Mouse (Mus musculus) liver, embryonic 16.5 days (tissue): ENCODE results near the gene Ttyh1. TPM values are rescaled to one million over a fixed set of nuclear protein-coding genes. Genes with fewer than 3 reads are reported as not detected.
"Not testable (repeated sequence)": the region's sequence is repeated elsewhere in the genome, so short reads cannot be mapped to it uniquely, and the experiment has no call there.

Source experiments
- ATAC-seq: fragments of 200-750 bp; cut with Nextera tagmentation; 2 replicates; pipeline ENCODE4 v1.8.0; 2017; ENCODE audit warnings: low read depth, mild to moderate bottlenecking, moderate number of reproducible peaks, moderate library complexity
- H3K27ac ChIP-seq: fragments of 300-500 bp; sonication (generic); 2 replicates; pipeline ENCODE4 v1.5.1; 2014; ENCODE audit warnings: mild to moderate bottlenecking, low read length
- H3K27me3 ChIP-seq: fragments of 300-500 bp; sonication (generic); 2 replicates; pipeline ENCODE4 v1.6.1; 2014; ENCODE audit warnings: low read depth, low read length, mixed read lengths; ENCODE audit not compliant: control insufficient read depth, insufficient read depth
- H3K36me3 ChIP-seq: fragments of 300-500 bp; sonication (generic); 2 replicates; pipeline ENCODE4 v1.6.1; 2014; ENCODE audit warnings: mild to moderate bottlenecking; ENCODE audit not compliant: control insufficient read depth, insufficient read depth
- H3K4me1 ChIP-seq: fragments of 300-500 bp; sonication (generic); 2 replicates; pipeline ENCODE4 v1.6.1; 2014; ENCODE audit warnings: low read depth, low read length, mixed read lengths; ENCODE audit not compliant: control insufficient read depth
- H3K4me2 ChIP-seq: fragments of 300-500 bp; sonication (generic); 2 replicates; pipeline ENCODE4 v1.6.1; 2014; ENCODE audit warnings: low read depth, low read length, mixed read lengths
- H3K4me3 ChIP-seq: fragments of 300-500 bp; sonication (generic); 2 replicates; pipeline ENCODE4 v1.5.1; 2014; ENCODE audit warnings: low read depth, mild to moderate bottlenecking, low read length
- H3K9ac ChIP-seq: fragments of 300-500 bp; sonication (generic); 2 replicates; pipeline ENCODE4 v1.6.1; 2014; ENCODE audit warnings: low read depth, low read length
- H3K9me3 ChIP-seq: fragments of 300-500 bp; sonication (generic); replicated peaks from 2 replicates; pipeline ENCODE4 v1.6.1; 2016; ENCODE audit warnings: low read length; ENCODE audit not compliant: control insufficient read depth
- whole genome bisulfite sequencing: fragments of 180-500 bp; shearing (Covaris S2); extraction: QIAGEN DNeasy Blood & Tissue Kit; methylation state at CpG from one replicate; pipeline ENCODE4 v1.1.7; 2014; ENCODE audit not compliant: insufficient replicate concordance; 5-methylcytosine and 5-hydroxymethylcytosine counted together
- polyA plus RNA-seq: library from polyadenylated mRNA; unstranded; fragments of >200 nt; fragmentation: Nextera tagmentation; extraction: Ambion mirVana; gene quantifications from 2 replicates; pipeline ENCODE4 v1.2.1, GENCODE M21; 2015

Ttyh1 gene
- polyA plus RNA-seq, 1 experiment from 2014 or later: 0.50 TPM

DNA sequence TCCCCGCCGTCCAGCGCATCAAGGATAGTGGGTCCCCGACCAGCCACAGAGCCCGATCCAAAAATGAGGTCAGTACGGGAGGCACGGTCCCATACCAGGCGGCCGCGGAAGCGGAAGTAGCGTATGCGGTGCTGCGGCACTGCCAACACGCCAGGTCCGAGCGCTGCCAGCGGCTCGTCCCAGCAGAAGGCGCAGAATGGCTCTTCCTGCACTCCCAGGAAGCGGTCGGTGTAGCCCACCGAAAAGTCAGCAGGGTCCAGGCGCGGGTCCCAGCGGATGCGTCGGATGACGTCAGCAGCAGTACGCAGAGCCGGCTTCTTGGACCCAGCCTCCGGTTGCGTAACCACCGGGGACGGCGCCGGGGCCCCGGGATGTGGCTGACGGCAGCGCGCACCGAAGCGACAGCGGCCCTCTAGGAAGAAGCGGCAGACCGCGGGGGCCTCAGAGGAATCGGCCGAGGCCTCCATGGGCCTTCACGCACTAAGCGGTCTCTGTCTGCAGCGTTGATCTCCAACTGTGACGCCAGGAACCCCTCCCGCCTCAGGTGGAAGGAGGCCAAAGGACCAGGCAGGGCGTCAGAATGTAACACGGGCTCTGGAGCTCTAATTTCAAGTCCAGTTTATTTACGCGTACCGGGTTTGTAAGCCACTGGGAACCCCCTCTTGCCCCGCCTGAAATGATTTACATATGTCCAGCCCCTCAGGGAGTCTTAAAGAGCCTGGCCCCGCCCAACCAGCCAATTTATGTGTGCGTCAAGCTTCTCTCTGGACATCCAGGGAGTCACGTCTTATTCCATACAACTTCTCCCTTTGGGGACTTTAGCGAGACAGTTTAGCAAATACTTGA is 30.2 kb downstream of the Ttyh1 start:
- Histone ChIP-seq H3K4me1 (peaks cover 43% of the 10 kb centered on the region), H3K27me3 (peaks cover 4% of the 10 kb centered on the region; the same call in 1 of the 2 replicates), H3K27ac (peak overlapping the region; percentile 97), H3K9me3 (no peaks in the 10 kb centered on the region), H3K4me3 (peak overlapping the region; percentile 88), H3K36me3 (peaks cover 32% of the 10 kb centered on the region), H3K9ac (peak overlapping the region; percentile 88), H3K4me2 (peak overlapping the region; percentile 97)
- peak; percentile 72 for ATAC-seq
- under 1% methylated on average over 64 of the region's 64 CpGs for WGBS

DNA sequence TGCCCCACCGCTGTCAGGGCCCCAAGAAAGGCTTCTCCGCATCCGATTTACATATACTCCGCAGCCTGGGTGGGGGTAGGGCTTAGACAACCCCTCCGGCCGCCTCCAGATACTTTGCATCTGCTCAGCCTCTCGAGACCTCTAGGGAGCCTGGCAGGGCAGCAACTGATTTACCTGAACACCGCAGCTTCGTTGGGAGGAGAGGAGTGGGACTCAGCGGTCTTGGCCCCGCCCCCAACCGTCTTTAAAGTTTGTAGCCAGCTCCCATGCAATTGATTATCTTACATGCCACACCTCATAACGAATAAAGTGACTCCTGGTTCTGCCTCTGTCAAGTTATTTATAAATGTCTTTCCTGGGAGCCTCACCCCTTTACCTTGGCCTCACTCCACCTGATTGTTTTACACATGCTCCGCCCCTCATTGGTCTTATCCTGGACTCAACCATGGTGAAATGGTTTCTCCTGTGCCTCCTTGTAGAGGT is 30.9 kb downstream of the Ttyh1 start, which contains the start of gene Leng9:
Gene Leng9 (minus strand): TSS at position 316 of the 483 bp plus-strand sequence.
- peak within 1 kb of the TSS; percentile 97 for H3K27ac ChIP-seq
- H3K4me1 ChIP-seq: peaks cover 43% of the 10 kb centered on the region
- ATAC-seq: peak; percentile 4
- peak within 1 kb of the TSS; percentile 88 for H3K4me3 ChIP-seq
- peaks cover 25% of the 10 kb centered on the region for H3K36me3 ChIP-seq
- H3K27me3 ChIP-seq: peaks cover 4% of the 10 kb centered on the region; the same call in 1 of the 2 replicates
- peak within 1 kb of the TSS; percentile 88 for H3K9ac ChIP-seq
- H3K9me3 ChIP-seq: no peaks in the 10 kb centered on the region
- WGBS: under 1% methylated on average over 14 of the region's 14 CpGs
- peak within 1 kb of the TSS; percentile 97 for H3K4me2 ChIP-seq

DNA sequence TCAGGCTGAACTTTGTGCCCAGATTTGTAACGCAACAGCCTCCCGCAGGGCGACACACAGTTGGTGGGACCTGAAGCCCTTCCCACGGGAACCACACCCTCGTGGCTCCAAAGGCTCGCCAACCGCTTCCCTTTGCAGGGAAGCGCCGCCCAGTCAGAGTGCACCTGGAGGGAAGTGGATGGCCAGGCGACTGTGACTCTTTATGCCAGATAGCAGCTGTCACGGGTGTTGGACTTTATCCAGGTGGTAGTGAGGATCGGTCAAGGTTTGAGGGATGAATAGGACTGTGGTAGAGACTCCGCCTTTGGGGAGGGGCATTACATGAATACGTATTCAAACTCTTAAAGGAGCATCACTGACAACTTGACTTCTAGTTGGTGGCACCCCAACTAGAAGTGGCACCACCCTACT is 31.6 kb downstream of the Ttyh1 start:
- peak; percentile 67 for ATAC-seq
- Histone ChIP-seq H3K36me3 (peaks cover 18% of the 10 kb centered on the region), H3K9me3 (no peaks in the 10 kb centered on the region), H3K9ac (peak overlapping the region; percentile 88; the same call in 1 of the 2 replicates), H3K27ac (peak overlapping the region; percentile 97; the same call in 1 of the 2 replicates), H3K4me2 (peak overlapping the region; percentile 97), H3K4me1 (peaks cover 43% of the 10 kb centered on the region), H3K27me3 (peaks cover 4% of the 10 kb centered on the region; the same call in 1 of the 2 replicates), H3K4me3 (peak overlapping the region; percentile 88)
- WGBS: 3% methylated on average over 14 of the region's 14 CpGs

DNA sequence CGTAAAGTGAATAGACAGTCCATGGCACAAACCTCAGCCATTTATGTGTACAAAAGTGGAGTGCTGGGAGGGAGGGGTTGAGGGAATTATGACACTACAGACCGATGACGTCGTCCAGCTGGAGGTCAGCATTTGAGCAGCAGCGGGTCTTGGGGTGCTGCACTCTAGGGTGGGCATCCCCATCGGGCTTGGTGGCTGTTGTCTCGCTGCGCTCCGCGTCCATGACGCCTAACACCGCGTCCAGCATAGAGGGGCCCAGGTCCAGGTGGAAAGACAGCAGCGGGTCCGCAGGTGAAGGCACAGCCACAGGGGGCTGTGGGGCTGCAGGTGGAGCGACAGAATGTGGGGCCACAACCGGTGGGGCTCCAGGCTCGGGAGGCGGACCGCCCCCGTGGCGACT is 32.0 kb downstream of the Ttyh1 start:
- Histone ChIP-seq H3K4me3 (peak overlapping the region; percentile 88), H3K27ac (no peak overlapping the region), H3K4me1 (peaks cover 41% of the 10 kb centered on the region), H3K36me3 (peaks cover 14% of the 10 kb centered on the region), H3K4me2 (peak overlapping the region; percentile 97), H3K27me3 (peaks cover 4% of the 10 kb centered on the region; the same call in 1 of the 2 replicates), H3K9ac (no peak overlapping the region), H3K9me3 (no peaks in the 10 kb centered on the region)
- WGBS: 23% methylated on average over 22 of the region's 22 CpGs
- ATAC-seq: no peak

DNA sequence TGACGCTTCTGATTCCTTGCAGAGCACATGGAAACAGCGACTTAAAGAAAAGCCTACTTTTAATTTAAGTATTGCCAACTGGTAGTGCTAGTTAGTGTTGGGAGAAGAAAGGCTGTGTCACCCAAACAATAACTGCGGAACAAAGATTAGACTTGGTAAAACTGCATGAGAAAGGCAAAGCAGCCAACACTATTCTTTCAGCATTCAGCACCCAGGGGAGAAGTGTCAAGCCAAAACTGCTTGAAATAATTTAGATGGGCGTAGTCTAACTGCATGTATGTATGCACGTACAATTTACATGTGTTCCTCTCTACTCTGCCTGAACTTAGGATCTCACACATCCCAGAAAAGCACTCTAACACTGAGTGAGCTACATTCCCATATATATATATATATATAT is 35.1 kb downstream of the Ttyh1 start:
- WGBS: 51% methylated on average over 5 of the region's 5 CpGs
- no peaks in the 10 kb centered on the region for H3K36me3 ChIP-seq
- no peak for ATAC-seq
- peaks cover 18% of the 10 kb centered on the region for H3K4me1 ChIP-seq
- no peak overlapping the region for H3K4me3 ChIP-seq
- H3K4me2 ChIP-seq: no peak overlapping the region
- H3K27ac ChIP-seq: no peak overlapping the region
- H3K9ac ChIP-seq: no peak overlapping the region
- H3K9me3 ChIP-seq: no peaks in the 10 kb centered on the region
- peaks cover 4% of the 10 kb centered on the region; the same call in 1 of the 2 replicates for H3K27me3 ChIP-seq

DNA sequence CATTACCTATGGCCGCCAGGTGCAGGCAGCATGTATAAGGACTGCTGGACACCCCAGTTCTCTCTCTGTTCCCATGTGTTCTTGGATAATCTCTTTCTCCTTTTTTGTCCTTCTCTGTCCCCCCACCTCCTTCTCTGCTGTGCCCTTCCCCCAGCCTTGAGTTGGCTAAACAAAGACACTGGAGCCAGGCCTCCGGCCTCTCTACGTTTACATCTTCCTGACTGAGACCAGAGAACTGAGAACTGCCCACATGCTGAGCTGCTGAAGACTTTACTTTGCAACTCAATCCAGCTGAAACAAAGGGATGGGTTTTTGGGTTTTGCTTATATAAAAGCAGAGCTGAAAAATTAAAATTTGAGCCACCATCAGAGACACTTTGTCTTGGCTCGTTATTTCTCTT is 35.8 kb downstream of the Ttyh1 start:
- no peak overlapping the region for H3K9ac ChIP-seq
- ATAC-seq: no peak

DNA sequence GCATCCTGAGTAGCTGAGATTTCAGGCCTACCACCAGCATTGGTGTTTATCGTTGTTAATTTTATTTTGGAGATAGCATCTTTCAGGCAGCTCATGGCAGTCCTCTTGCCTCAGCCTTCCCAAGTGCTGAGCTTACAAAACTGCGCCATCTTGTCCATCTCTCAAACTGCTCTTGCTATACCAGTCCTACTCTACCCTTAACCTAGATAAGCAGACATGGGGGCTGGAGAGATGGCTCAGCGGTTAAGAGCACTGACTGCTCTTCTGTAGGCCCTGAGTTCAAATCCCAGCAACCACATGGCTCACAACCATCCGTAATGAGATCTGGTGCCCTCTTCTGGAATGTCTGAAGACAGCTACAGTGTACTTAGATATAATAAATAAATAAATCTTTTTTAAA is 42.4 kb downstream of the Ttyh1 start:
- not testable (repeated sequence) for H3K4me3 ChIP-seq, H3K9me3 ChIP-seq, H3K36me3 ChIP-seq, ATAC-seq, H3K27ac ChIP-seq, H3K4me1 ChIP-seq, H3K27me3 ChIP-seq, H3K4me2 ChIP-seq, H3K9ac ChIP-seq
- WGBS: 71% methylated on average over 4 of the region's 4 CpGs

More for the DNA sequence above, 35.8 kb downstream of the Ttyh1 start:
- Histone ChIP-seq H3K27ac (no peak overlapping the region), H3K36me3 (no peaks in the 10 kb centered on the region), H3K27me3 (peaks cover 4% of the 10 kb centered on the region; the same call in 1 of the 2 replicates), H3K4me3 (no peak overlapping the region), H3K4me2 (no peak overlapping the region), H3K9me3 (no peaks in the 10 kb centered on the region), H3K4me1 (peaks cover 16% of the 10 kb centered on the region)
- 58% methylated on average over 4 of the region's 4 CpGs for WGBS

DNA sequence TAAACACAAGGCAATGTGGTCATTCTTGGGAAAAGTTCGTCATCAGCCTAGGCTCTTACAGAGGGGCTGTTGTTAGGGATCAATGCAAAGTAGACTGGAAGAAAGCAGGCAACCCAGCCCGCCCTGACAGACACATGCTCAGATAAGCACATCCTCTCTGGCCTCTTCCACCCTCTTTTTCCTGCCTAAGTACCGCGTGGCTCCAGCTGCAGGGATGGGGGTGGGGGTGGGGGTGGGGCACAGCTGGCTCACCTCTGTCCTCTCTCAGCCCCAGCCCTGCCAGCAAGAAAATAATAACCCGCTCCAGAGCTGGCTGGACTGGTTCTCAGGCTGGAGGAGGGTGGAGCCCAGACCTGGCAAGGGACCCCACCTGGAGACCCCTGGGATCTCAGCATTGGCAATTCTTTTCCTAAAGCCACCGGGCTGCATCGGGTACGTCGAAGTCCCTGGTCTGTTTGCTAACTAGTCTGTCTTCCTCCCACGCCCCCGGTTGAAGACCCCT is 44.4 kb downstream of the Ttyh1 start:
- peak overlapping the region; percentile 52 for H3K4me3 ChIP-seq
- 3% methylated on average over 11 of the region's 11 CpGs for WGBS
- peak overlapping the region; percentile 19; the same call in 1 of the 2 replicates for H3K27ac ChIP-seq
- no peaks in the 10 kb centered on the region for H3K36me3 ChIP-seq
- H3K9ac ChIP-seq: 0 out of 2 replicates have a peak overlapping the region, but pooled peaks have one; percentile 21
- no peaks in the 10 kb centered on the region for H3K27me3 ChIP-seq
- no peaks in the 10 kb centered on the region for H3K9me3 ChIP-seq
- peak overlapping the region; percentile 58 for H3K4me2 ChIP-seq
- ATAC-seq: peak; percentile 50
- no peaks in the 10 kb centered on the region; the same call in 1 of the 2 replicates for H3K4me1 ChIP-seq
